Mouse (Mus musculus): ENCODE results near the gene Tspan2. TPM values are rescaled to one million over a fixed set of nuclear protein-coding genes. Genes with fewer than 3 reads are reported as not detected.

Tspan2 gene
- polyA plus RNA-seq, 1 experiment: 3.0 TPM

GRCm38 (mm10) chr3:102733050-102733449 is 1.3 kb upstream of the Tspan2 start:
- no peak for TF ChIP-seq MYOG (IDR thresholded peaks at IDR 0.05; ENCODE audit: control insufficient read depth in 1 of 3, insufficient read depth in 1 of 3, insufficient read length in 2 of 3, low read depth in 2 of 3)
- TF ChIP-seq TCF3 (IDR thresholded peaks at IDR 0.05; ENCODE audit: insufficient read length, low read depth): no peak
- no peak for TF ChIP-seq SRF (IDR thresholded peaks at IDR 0.05; ENCODE audit: control insufficient read depth, insufficient read length, low read depth)
- no peak for TF ChIP-seq POLR2AphosphoS2 (IDR thresholded peaks at IDR 0.05; ENCODE audit: insufficient read length, low read depth)
- TF ChIP-seq CEBPB (IDR thresholded peaks at IDR 0.05; ENCODE audit: insufficient read depth, poor library complexity, severe bottlenecking): no peak
- TF ChIP-seq REST (IDR thresholded peaks at IDR 0.05; ENCODE audit: insufficient read depth, insufficient read length): no peak
- no peak overlapping the region for H3K4me3 ChIP-seq
- H3K4me2 ChIP-seq (ENCODE audit: low read depth): no peak overlapping the region
- H3K36me3 ChIP-seq (ENCODE audit: control insufficient read depth, insufficient read depth): no peaks in the 10 kb centered on the region
- no peaks in the 10 kb centered on the region for H3K27me3 ChIP-seq (ENCODE audit: control insufficient read depth, insufficient read depth, insufficient read length)
- no peaks in the 10 kb centered on the region for H3K79me2 ChIP-seq (ENCODE audit: control insufficient read depth, insufficient read depth)
- H3ac ChIP-seq (ENCODE audit: control insufficient read depth, insufficient read length): no peak overlapping the region

- Histone ChIP-seq H3K79me2 (ENCODE audit: control insufficient read depth, insufficient read depth) (no peaks in the 10 kb centered on the region), H3ac (ENCODE audit: control insufficient read depth, insufficient read length) (no peak overlapping the region), H3K4me3 (peak overlapping the region; percentile 39), H3K4me2 (ENCODE audit: low read depth) (peak overlapping the region; percentile 80), H3K27me3 (ENCODE audit: control insufficient read depth, insufficient read depth, insufficient read length) (no peaks in the 10 kb centered on the region), H3K36me3 (ENCODE audit: control insufficient read depth, insufficient read depth) (no peaks in the 10 kb centered on the region)
- TF ChIP-seq SRF (IDR thresholded peaks at IDR 0.05; ENCODE audit: control insufficient read depth, insufficient read length, low read depth) (no peak), CEBPB (IDR thresholded peaks at IDR 0.05; ENCODE audit: insufficient read depth, poor library complexity, severe bottlenecking) (no peak), REST (IDR thresholded peaks at IDR 0.05; ENCODE audit: insufficient read depth, insufficient read length) (no peak), MYOD1 (IDR thresholded peaks at IDR 0.05; ENCODE audit: control insufficient read depth in 1 of 3, insufficient read length in 2 of 3, low read depth in 2 of 3) (no peak), TCF3 (IDR thresholded peaks at IDR 0.05; ENCODE audit: insufficient read length, low read depth) (no peak), POLR2A (IDR thresholded peaks at IDR 0.05; ENCODE audit: insufficient read length, low read depth) (no peak), TCF12 (IDR thresholded peaks at IDR 0.05; ENCODE audit: insufficient read depth, poor library complexity, severe bottlenecking) (no peak), E2F4 (IDR thresholded peaks at IDR 0.05; ENCODE audit: insufficient read depth) (no peak), POLR2AphosphoS2 (IDR thresholded peaks at IDR 0.05; ENCODE audit: insufficient read length, low read depth) (no peak), MAX (IDR thresholded peaks at IDR 0.05; ENCODE audit: low read depth) (no peak)
These were observed 405 bp upstream of the Tspan2 start for GRCm38 (mm10) chr3:102733936-102734312.

- Histone ChIP-seq H3K4me3 (peak overlapping the region; percentile 39), H3K36me3 (ENCODE audit: control insufficient read depth, insufficient read depth) (no peaks in the 10 kb centered on the region), H3K79me2 (ENCODE audit: control insufficient read depth, insufficient read depth) (no peaks in the 10 kb centered on the region), H3K27me3 (ENCODE audit: control insufficient read depth, insufficient read depth, insufficient read length) (no peaks in the 10 kb centered on the region), H3ac (ENCODE audit: control insufficient read depth, insufficient read length) (no peak overlapping the region), H3K4me2 (ENCODE audit: low read depth) (peak overlapping the region; percentile 73)
- TF ChIP-seq REST (IDR thresholded peaks at IDR 0.05; ENCODE audit: insufficient read depth, insufficient read length): no peak
- no peak for TF ChIP-seq MAX (IDR thresholded peaks at IDR 0.05; ENCODE audit: low read depth)
- no peak for TF ChIP-seq MYOD1 (IDR thresholded peaks at IDR 0.05; ENCODE audit: control insufficient read depth in 1 of 3, insufficient read length in 2 of 3, low read depth in 2 of 3)
These were observed 766 bp downstream of the Tspan2 start for GRCm38 (mm10) chr3:102735031-102735558.

GRCm38 (mm10) chr3:102735638-102736037 is 1.3 kb downstream of the Tspan2 start:
- no peaks in the 10 kb centered on the region for H3K36me3 ChIP-seq (ENCODE audit: control insufficient read depth, insufficient read depth)

GRCm38 (mm10) chr3:102736436-102736835 is 2.1 kb downstream of the Tspan2 start:
- no peaks in the 10 kb centered on the region for H3K79me2 ChIP-seq (ENCODE audit: control insufficient read depth, insufficient read depth)
- no peaks in the 10 kb centered on the region for H3K27me3 ChIP-seq (ENCODE audit: control insufficient read depth, insufficient read depth, insufficient read length)
- H3K36me3 ChIP-seq (ENCODE audit: control insufficient read depth, insufficient read depth): no peaks in the 10 kb centered on the region
- no peak overlapping the region for H3K4me3 ChIP-seq
- H3ac ChIP-seq (ENCODE audit: control insufficient read depth, insufficient read length): no peak overlapping the region
- no peak overlapping the region for H3K4me2 ChIP-seq (ENCODE audit: low read depth)
- no peak for TF ChIP-seq CEBPB (IDR thresholded peaks at IDR 0.05; ENCODE audit: insufficient read depth, poor library complexity, severe bottlenecking)

More at GRCm38 (mm10) chr3:102735638-102736037, 1.3 kb downstream of the Tspan2 start:
- H3K4me2 ChIP-seq (ENCODE audit: low read depth): peak overlapping the region; percentile 73
- TF ChIP-seq TCF12 (IDR thresholded peaks at IDR 0.05; ENCODE audit: insufficient read depth, poor library complexity, severe bottlenecking) (no peak), SRF (IDR thresholded peaks at IDR 0.05; ENCODE audit: control insufficient read depth, insufficient read length, low read depth) (no peak), POLR2AphosphoS2 (IDR thresholded peaks at IDR 0.05; ENCODE audit: insufficient read length, low read depth) (no peak), POLR2A (IDR thresholded peaks at IDR 0.05; ENCODE audit: insufficient read length, low read depth) (no peak), MYOD1 (IDR thresholded peaks at IDR 0.05; ENCODE audit: control insufficient read depth in 1 of 3, insufficient read length in 2 of 3, low read depth in 2 of 3) (no peak), CEBPB (IDR thresholded peaks at IDR 0.05; ENCODE audit: insufficient read depth, poor library complexity, severe bottlenecking) (no peak), USF1 (IDR thresholded peaks at IDR 0.05; ENCODE audit: low read depth) (no peak), MYOG (IDR thresholded peaks at IDR 0.05; ENCODE audit: control insufficient read depth in 1 of 3, insufficient read depth in 1 of 3, insufficient read length in 2 of 3, low read depth in 2 of 3) (no peak), E2F4 (IDR thresholded peaks at IDR 0.05; ENCODE audit: insufficient read depth) (no peak), REST (IDR thresholded peaks at IDR 0.05; ENCODE audit: insufficient read depth, insufficient read length) (no peak), MAX (IDR thresholded peaks at IDR 0.05; ENCODE audit: low read depth) (no peak), TCF3 (IDR thresholded peaks at IDR 0.05; ENCODE audit: insufficient read length, low read depth) (no peak)
- no peaks in the 10 kb centered on the region for H3K27me3 ChIP-seq (ENCODE audit: control insufficient read depth, insufficient read depth, insufficient read length)
- H3K4me3 ChIP-seq: peak overlapping the region; percentile 39
- no peaks in the 10 kb centered on the region for H3K79me2 ChIP-seq (ENCODE audit: control insufficient read depth, insufficient read depth)
- H3ac ChIP-seq (ENCODE audit: control insufficient read depth, insufficient read length): no peak overlapping the region
